Mouse (Mus musculus): Measurements from ENCODE around the gene Cldn3. TPM values are rescaled to one million over a fixed set of nuclear protein-coding genes. Genes with fewer than 3 reads are reported as not detected.
"Not testable (repeated sequence)": the region's sequence is repeated elsewhere in the genome, so short reads cannot be mapped to it uniquely, and the experiment has no call there.

Gene Cldn3
- polyA plus RNA-seq (2012; rRNA removed): 8.7 and 19.7 TPM in 2 replicates

DNA sequence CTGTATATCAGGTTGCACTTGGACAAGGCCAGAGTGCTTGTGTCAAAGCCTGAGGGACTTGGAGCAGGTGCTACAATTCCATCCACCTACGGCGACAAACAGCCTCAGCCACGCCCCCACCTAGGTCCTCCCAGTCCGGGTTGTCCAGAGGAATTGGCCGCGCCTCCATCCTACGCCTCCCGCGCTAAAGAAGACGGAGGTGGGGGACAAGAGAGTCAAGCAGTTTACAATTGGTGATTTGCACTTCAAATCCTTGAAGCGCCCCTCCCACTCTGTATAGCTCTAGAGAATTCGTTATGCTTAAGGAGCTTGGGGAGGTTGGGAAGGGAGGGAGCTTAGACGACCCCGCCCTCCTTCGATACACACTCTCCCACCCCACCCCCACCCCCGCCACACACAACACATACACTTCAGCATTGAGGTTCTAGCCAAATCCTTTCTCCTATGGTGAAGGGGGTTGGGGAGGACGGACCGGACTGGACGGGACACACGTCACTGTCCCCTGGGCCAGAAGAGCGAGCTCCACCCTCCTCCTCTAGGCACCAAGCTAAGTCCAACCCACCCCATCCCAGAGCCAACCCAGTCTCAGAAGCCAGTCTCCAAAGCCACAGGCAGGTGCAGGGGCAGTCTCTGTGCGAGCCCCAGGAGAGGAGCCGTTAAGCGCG is at the start of gene Cldn3:
Gene Cldn3, plus strand, starts transcription at position 582 of the 665 bp plus-strand sequence.
- H3K4me1 ChIP-seq (ENCODE audit: control insufficient read depth, insufficient read depth, low read length): peaks cover 17% of the 10 kb centered on the region
- peak within 1 kb of the TSS; percentile 50 for H3K4me3 ChIP-seq (ENCODE audit: control insufficient read depth, low read depth, low read length)
- peaks cover 3% of the 10 kb centered on the region; the same call in 1 of the 2 replicates for H3K27me3 ChIP-seq (ENCODE audit: control insufficient read depth, insufficient read depth, low read length)
- H3K27ac ChIP-seq (ENCODE audit: control insufficient read depth, insufficient read depth, low read depth, low read length): no peak within 1 kb of the TSS
- H3K36me3 ChIP-seq (ENCODE audit: control insufficient read depth, insufficient read depth, low read length): no peaks in the 10 kb centered on the region
- TF ChIP-seq POLR2A (IDR thresholded peaks at IDR 0.05; ENCODE audit: control insufficient read depth, low read depth, low read length) (peak; percentile 49; the same call in 1 of the 2 replicates), CTCF (IDR thresholded peaks at IDR 0.05; ENCODE audit: control insufficient read depth, insufficient read depth, insufficient replicate concordance, low read depth, low read length) (0 out of 2 replicates have a peak, but pooled peaks have one; percentile 3)

DNA sequence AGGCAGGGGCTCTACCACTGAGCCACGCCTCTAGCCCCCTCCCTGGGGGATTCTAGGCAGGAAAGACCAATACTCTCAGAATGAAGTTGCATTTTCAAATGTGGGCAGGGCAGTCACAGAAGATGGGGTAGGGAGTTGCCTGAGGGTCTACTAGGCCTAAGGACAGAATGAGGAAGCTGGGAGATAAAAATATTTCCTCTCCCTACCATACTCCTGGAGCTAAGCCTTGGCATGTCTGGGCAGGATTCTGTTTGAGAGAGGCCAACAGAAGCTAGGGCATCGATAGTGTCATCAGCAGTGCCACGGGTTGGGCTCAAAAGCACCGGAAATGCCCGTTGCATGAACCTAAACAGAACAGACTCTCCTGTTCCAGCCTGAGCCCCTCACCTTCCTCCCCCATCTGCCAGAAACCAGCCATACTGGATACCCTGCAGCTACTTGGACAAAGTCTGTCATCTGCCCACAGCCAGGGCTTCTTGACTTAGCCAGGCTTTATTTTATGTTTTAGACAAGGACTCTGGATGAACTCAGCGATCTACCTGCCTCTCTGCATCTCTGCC is 49.3 kb upstream of the Cldn3 start:
- H3K27ac ChIP-seq (ENCODE audit: control insufficient read depth, insufficient read depth, low read depth, low read length): no peak overlapping the region
- H3K4me3 ChIP-seq (ENCODE audit: control insufficient read depth, low read depth, low read length): no peak overlapping the region
- TF ChIP-seq POLR2A (IDR thresholded peaks at IDR 0.05; ENCODE audit: control insufficient read depth, low read depth, low read length) (no peak), CTCF (IDR thresholded peaks at IDR 0.05; ENCODE audit: control insufficient read depth, insufficient read depth, insufficient replicate concordance, low read depth, low read length) (no peak)
- H3K27me3 ChIP-seq (ENCODE audit: control insufficient read depth, insufficient read depth, low read length): no peaks in the 10 kb centered on the region
- H3K36me3 ChIP-seq (ENCODE audit: control insufficient read depth, insufficient read depth, low read length): no peaks in the 10 kb centered on the region
- H3K4me1 ChIP-seq (ENCODE audit: control insufficient read depth, insufficient read depth, low read length): peaks cover 22% of the 10 kb centered on the region

DNA sequence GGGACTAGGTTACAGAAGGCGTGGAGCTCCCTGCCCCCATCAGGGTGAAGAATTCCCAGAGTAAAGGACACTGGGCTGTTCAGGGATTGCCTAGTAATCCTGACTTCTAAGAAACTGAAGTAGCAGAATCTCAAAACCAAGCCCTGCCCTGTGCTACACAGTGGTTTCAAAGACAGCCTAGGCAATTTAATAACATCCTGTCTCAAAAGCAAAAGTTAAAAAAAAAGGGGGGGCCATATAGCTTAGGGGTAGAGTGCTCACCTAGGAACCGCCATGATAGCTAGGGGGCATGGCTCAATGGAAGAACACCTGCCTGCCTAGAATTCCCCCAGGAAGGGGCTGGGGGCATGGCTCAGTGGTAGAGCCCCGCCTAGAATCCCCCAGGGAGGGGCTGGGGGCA is 46.9 kb upstream of the Cldn3 start:
- Histone ChIP-seq H3K27me3 (ENCODE audit: control insufficient read depth, insufficient read depth, low read length) (no peaks in the 10 kb centered on the region), H3K4me1 (ENCODE audit: control insufficient read depth, insufficient read depth, low read length) (peaks cover 11% of the 10 kb centered on the region), H3K27ac (ENCODE audit: control insufficient read depth, insufficient read depth, low read depth, low read length) (no peak overlapping the region), H3K36me3 (ENCODE audit: control insufficient read depth, insufficient read depth, low read length) (no peaks in the 10 kb centered on the region), H3K4me3 (ENCODE audit: control insufficient read depth, low read depth, low read length) (no peak overlapping the region)
- TF ChIP-seq CTCF (IDR thresholded peaks at IDR 0.05; ENCODE audit: control insufficient read depth, insufficient read depth, insufficient replicate concordance, low read depth, low read length) (no peak), POLR2A (IDR thresholded peaks at IDR 0.05; ENCODE audit: control insufficient read depth, low read depth, low read length) (no peak)

DNA sequence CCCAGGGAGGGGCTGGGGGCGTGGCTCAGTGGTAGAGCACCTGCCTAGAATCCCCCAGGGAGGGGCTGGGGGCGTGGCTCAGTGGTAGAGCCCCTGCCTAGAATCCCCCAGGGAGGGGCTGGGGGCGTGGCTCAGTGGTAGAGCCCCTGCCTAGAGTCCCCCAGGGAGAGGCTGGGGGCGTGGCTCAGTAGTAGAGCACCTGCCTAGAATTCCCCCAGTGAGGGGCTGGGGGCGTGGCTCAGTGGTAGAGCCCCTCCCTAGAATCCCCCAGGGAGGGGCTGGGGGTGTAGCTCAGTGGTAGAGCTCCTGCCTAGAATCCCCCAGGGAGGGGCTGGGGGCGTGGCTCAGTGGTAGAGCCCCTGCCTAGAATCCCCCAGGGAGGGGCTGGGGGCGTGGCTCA is 46.5 kb upstream of the Cldn3 start:
- H3K4me1 ChIP-seq (ENCODE audit: control insufficient read depth, insufficient read depth, low read length): peaks cover 11% of the 10 kb centered on the region
- not testable (repeated sequence) for H3K36me3 ChIP-seq (ENCODE audit: control insufficient read depth, insufficient read depth, low read length); H3K4me3 ChIP-seq (ENCODE audit: control insufficient read depth, low read depth, low read length); H3K27me3 ChIP-seq (ENCODE audit: control insufficient read depth, insufficient read depth, low read length); H3K27ac ChIP-seq (ENCODE audit: control insufficient read depth, insufficient read depth, low read depth, low read length)

DNA sequence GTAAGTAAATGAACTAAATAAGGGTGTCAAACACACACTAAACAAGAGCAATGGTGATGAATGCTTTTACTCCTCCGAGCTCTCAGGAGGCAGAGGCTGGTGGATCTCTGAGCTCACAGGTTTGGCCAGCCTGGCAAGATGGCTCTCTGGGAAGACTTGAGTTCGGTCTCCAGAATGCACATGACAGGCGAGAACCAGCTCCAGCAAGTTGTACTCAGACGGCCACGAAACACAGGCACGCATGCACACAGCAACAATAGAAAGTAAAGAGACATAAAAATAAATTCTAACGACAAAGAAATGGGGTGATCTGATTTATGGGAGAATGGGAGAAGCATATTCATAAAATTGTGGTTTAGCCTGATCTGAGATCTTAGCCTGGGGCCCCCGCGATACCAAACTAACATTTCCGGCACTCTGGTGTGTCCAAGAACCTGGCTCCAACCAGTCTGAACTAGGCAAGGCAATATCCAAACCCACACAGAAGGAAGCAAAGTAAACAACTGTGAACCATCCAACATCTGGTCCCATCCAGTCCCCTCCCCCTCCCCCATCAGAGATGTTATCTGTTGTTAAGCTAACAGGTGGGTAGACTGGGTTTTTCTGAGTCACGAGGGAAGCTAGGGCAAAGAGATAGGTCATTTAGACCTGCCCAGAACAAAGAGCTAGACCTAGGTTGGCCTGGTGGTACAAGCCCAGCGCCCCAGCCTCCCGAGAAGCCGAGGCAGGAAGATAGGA is 44.4 kb upstream of the Cldn3 start:
- no peak overlapping the region for H3K27ac ChIP-seq (ENCODE audit: control insufficient read depth, insufficient read depth, low read depth, low read length)
- H3K27me3 ChIP-seq (ENCODE audit: control insufficient read depth, insufficient read depth, low read length): peaks cover 2% of the 10 kb centered on the region; the same call in 1 of the 2 replicates
- H3K4me1 ChIP-seq (ENCODE audit: control insufficient read depth, insufficient read depth, low read length): peaks cover 13% of the 10 kb centered on the region
- no peaks in the 10 kb centered on the region for H3K36me3 ChIP-seq (ENCODE audit: control insufficient read depth, insufficient read depth, low read length)
- H3K4me3 ChIP-seq (ENCODE audit: control insufficient read depth, low read depth, low read length): no peak overlapping the region
- TF ChIP-seq CTCF (IDR thresholded peaks at IDR 0.05; ENCODE audit: control insufficient read depth, insufficient read depth, insufficient replicate concordance, low read depth, low read length) (no peak), POLR2A (IDR thresholded peaks at IDR 0.05; ENCODE audit: control insufficient read depth, low read depth, low read length) (no peak)

DNA sequence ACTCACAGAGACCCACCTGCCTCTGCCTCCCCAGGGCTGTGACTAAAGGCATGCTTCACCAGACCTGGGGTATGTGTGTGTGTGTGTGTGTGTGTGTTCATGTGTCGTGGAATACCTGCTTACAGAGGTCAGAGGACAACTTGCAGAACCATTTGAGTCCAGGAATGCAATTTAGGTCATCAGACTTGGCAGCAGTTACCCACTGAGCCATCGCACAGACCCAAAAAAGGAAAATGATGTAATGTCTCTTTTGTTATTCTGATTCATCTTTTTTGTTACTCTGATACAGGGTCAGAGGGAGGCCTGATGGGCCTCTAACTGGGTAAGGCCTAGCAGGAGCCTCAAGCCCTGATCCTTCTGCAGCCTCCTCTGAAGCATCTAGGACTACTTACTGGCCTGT is 43.3 kb upstream of the Cldn3 start:
- TF ChIP-seq POLR2A (IDR thresholded peaks at IDR 0.05; ENCODE audit: control insufficient read depth, low read depth, low read length): no peak
- no peak for TF ChIP-seq CTCF (IDR thresholded peaks at IDR 0.05; ENCODE audit: control insufficient read depth, insufficient read depth, insufficient replicate concordance, low read depth, low read length)

DNA sequence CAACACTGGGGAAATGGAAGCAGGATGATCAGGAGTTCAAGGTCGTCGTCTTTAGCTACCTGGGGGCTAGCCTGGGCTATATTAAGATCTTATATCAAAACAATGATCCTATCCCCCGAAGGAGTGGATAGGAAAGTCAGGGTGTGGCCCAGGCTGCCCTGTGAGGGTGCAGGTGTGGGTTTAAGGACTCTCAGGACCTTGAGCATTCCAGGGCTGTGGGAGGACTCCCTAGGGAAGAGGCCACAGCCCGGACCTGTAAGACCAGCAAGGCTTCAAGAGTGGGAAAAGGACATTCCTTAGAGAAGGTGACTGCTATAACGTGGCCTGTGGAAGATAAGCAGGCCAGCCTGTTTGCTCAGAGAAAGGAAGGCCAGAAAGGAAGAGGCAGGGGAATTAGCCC is 41.8 kb upstream of the Cldn3 start:
- Histone ChIP-seq H3K4me1 (ENCODE audit: control insufficient read depth, insufficient read depth, low read length) (peaks cover 15% of the 10 kb centered on the region), H3K4me3 (ENCODE audit: control insufficient read depth, low read depth, low read length) (no peak overlapping the region), H3K27me3 (ENCODE audit: control insufficient read depth, insufficient read depth, low read length) (peaks cover 2% of the 10 kb centered on the region; the same call in 1 of the 2 replicates), H3K36me3 (ENCODE audit: control insufficient read depth, insufficient read depth, low read length) (no peaks in the 10 kb centered on the region), H3K27ac (ENCODE audit: control insufficient read depth, insufficient read depth, low read depth, low read length) (no peak overlapping the region)
- TF ChIP-seq POLR2A (IDR thresholded peaks at IDR 0.05; ENCODE audit: control insufficient read depth, low read depth, low read length): no peak
- TF ChIP-seq CTCF (IDR thresholded peaks at IDR 0.05; ENCODE audit: control insufficient read depth, insufficient read depth, insufficient replicate concordance, low read depth, low read length): no peak

More for the DNA sequence above, 43.3 kb upstream of the Cldn3 start:
- Histone ChIP-seq H3K27ac (ENCODE audit: control insufficient read depth, insufficient read depth, low read depth, low read length) (no peak overlapping the region), H3K27me3 (ENCODE audit: control insufficient read depth, insufficient read depth, low read length) (peaks cover 2% of the 10 kb centered on the region; the same call in 1 of the 2 replicates), H3K36me3 (ENCODE audit: control insufficient read depth, insufficient read depth, low read length) (no peaks in the 10 kb centered on the region), H3K4me3 (ENCODE audit: control insufficient read depth, low read depth, low read length) (no peak overlapping the region), H3K4me1 (ENCODE audit: control insufficient read depth, insufficient read depth, low read length) (peaks cover 15% of the 10 kb centered on the region)

Data from testis, adult 2 months (tissue).